Mouse (Mus musculus): Measurements from ENCODE around the gene Sh3bgrl2. TPM values are rescaled to one million over a fixed set of nuclear protein-coding genes. Genes with fewer than 3 reads are reported as not detected.

Sh3bgrl2 gene
- polyA plus RNA-seq, 1 experiment from 2014 or later, result 10.3 TPM

DNA sequence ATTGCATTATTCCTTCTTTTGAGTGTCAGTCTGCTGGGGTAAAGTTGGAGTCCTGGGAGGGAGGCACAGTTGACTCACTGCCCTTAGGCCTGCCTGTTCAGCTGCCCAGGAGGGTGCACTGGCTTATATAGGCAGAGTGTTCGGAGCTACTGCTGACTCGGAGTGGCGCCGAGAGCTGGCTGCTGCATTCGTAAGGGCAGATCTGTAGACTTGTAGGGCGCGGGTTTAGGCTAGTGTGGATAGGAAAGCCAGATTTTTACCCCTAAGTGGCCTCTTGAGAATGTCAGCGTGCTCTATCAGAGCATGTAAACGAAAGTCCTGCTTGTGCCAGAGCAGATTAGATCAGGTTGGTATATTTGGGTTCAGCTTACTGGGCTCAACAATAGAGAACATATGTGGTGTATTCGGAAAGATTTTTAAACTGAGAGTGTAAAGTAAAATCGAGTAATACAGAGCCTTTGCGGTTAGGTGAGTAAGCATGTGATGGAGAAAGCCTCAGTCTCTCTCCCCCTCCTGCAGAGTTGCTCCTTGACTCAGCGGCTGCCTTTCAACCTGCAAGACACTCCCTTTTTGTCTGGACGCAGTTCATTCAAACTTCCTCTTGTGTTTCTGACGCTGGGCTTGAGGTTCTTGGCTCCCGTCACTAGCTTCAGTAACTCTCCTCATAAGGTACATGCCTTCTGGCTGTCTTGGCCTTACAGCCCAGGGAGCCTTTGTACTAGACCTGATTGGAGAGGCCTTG, 15.9 kb downstream of the Sh3bgrl2 start:
- Histone ChIP-seq H3K27me3 (no peaks in the 10 kb centered on the region), H3K9ac (no peak overlapping the region), H3K4me3 (no peak overlapping the region), H3K4me2 (no peak overlapping the region), H3K27ac (replicated peaks) (no peak overlapping the region), H3K4me1 (replicated peaks) (peaks cover 9% of the 10 kb centered on the region; the same call in 1 of the 2 replicates), H3K36me3 (no peaks in the 10 kb centered on the region), H3K9me3 (no peaks in the 10 kb centered on the region)
- ATAC-seq (ENCODE audit: low FRiP score, low read depth), result no peak
- 50% methylated on average over 16 of the region's 16 CpGs for WGBS

- Histone ChIP-seq H3K36me3 (no peaks in the 10 kb centered on the region), H3K27ac (replicated peaks) (no peak overlapping the region), H3K4me2 (no peak overlapping the region), H3K9me3 (no peaks in the 10 kb centered on the region), H3K4me3 (no peak overlapping the region), H3K9ac (no peak overlapping the region), H3K4me1 (replicated peaks) (peaks cover 9% of the 10 kb centered on the region; the same call in 1 of the 2 replicates), H3K27me3 (no peaks in the 10 kb centered on the region)
- ATAC-seq (ENCODE audit: low FRiP score, low read depth), result peak; percentile 20; the same call in 1 of the 2 replicates
- 80% methylated on average over 13 of the region's 13 CpGs for WGBS
Measured at GRCm38 (mm10) chr9:83564934-83565652, 17.0 kb downstream of the Sh3bgrl2 start.

GRCm38 (mm10) chr9:83566141-83566540, 18.0 kb downstream of the Sh3bgrl2 start:
- Histone ChIP-seq H3K9me3 (no peaks in the 10 kb centered on the region), H3K9ac (no peak overlapping the region), H3K4me1 (replicated peaks) (peaks cover 9% of the 10 kb centered on the region; the same call in 1 of the 2 replicates), H3K27me3 (no peaks in the 10 kb centered on the region), H3K27ac (replicated peaks) (no peak overlapping the region), H3K4me2 (no peak overlapping the region), H3K4me3 (no peak overlapping the region), H3K36me3 (no peaks in the 10 kb centered on the region)
- WGBS, result 89% methylated on average over 6 of the region's 6 CpGs
- no peak for ATAC-seq (ENCODE audit: low FRiP score, low read depth)

DNA sequence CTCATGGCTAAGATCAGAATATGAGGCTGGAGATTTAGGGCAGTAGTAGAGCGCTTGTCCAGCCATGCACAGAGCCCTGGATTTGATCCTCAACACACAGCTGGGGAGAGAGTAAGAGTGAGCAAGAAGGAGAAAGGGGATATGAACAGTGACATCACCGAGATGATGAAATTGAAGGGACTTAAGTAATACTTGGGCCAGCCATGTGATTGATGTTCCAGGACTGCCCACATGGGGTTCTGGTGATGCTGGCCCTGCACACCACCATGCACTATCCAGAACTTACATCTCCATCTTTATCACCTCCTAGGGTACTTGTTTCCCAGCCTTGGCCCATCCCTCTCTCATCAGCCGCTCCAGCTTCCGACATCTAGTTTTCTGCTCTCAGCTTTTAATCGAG, 20.0 kb downstream of the Sh3bgrl2 start:
- H3K27me3 ChIP-seq, result no peaks in the 10 kb centered on the region
- H3K36me3 ChIP-seq, result no peaks in the 10 kb centered on the region
- ATAC-seq (ENCODE audit: low FRiP score, low read depth), result no peak
- no peaks in the 10 kb centered on the region for H3K9me3 ChIP-seq
- WGBS, result 93% methylated on average over 5 of the region's 5 CpGs
- H3K4me2 ChIP-seq, result no peak overlapping the region
- H3K4me1 ChIP-seq (replicated peaks), result peaks cover 9% of the 10 kb centered on the region; the same call in 1 of the 2 replicates
- H3K27ac ChIP-seq (replicated peaks), result no peak overlapping the region
- H3K4me3 ChIP-seq, result no peak overlapping the region
- H3K9ac ChIP-seq, result no peak overlapping the region

DNA sequence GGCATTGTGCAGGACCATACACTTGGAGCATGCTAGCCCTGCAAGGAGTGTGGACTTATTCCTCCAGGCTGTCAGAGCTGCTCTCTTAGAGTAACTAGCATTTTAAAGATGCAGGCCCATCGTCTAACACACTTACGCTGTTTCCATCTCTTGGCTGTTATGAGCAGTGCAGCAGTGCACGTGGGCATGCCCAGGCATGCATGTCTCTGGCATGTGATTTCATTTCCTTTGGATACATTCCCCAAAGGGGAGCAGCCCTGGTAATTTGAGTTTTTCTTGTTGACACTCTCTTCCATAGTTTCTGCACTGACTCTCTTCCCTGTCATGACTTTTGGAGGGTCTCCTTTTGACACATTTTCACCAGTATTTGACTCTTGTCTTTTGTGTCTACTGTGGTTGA, 20.8 kb downstream of the Sh3bgrl2 start:
- H3K4me1 ChIP-seq (replicated peaks), result peaks cover 6% of the 10 kb centered on the region; the same call in 1 of the 2 replicates
- no peaks in the 10 kb centered on the region for H3K9me3 ChIP-seq
- H3K36me3 ChIP-seq, result no peaks in the 10 kb centered on the region
- ATAC-seq (ENCODE audit: low FRiP score, low read depth), result no peak
- WGBS, result 72% methylated on average over 3 of the region's 3 CpGs
- no peak overlapping the region for H3K4me2 ChIP-seq
- no peaks in the 10 kb centered on the region for H3K27me3 ChIP-seq
- no peak overlapping the region for H3K9ac ChIP-seq
- H3K4me3 ChIP-seq, result no peak overlapping the region
- H3K27ac ChIP-seq (replicated peaks), result no peak overlapping the region

GRCm38 (mm10) chr9:83569898-83570297, 21.8 kb downstream of the Sh3bgrl2 start:
- 80% methylated on average over 7 of the region's 7 CpGs for WGBS
- no peak overlapping the region for H3K4me2 ChIP-seq
- H3K27me3 ChIP-seq, result no peaks in the 10 kb centered on the region
- H3K27ac ChIP-seq (replicated peaks), result no peak overlapping the region
- H3K9me3 ChIP-seq, result no peaks in the 10 kb centered on the region
- H3K9ac ChIP-seq, result no peak overlapping the region
- H3K36me3 ChIP-seq, result no peaks in the 10 kb centered on the region
- no peak for ATAC-seq (ENCODE audit: low FRiP score, low read depth)
- no peak overlapping the region for H3K4me3 ChIP-seq
- H3K4me1 ChIP-seq (replicated peaks), result no peaks in the 10 kb centered on the region

DNA sequence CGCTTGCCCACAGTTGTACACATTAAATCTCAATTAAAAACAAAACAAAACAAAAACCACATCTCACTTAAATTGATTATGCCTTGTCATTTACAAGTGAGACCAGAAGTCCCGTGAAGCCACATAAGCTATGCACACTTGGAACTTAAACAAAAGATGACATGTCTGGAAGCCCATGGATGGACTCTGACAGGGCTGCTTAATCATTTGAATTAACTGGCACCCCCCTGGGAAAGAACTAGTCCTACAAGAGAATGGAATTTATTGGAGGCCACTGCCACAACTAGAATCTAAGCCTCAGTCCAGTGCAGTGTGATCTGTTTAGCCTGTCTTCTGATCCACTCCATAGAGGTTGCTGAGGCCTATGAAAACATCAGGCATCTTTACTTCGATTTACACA, 23.2 kb downstream of the Sh3bgrl2 start:
- Histone ChIP-seq H3K27ac (replicated peaks) (no peak overlapping the region), H3K36me3 (no peaks in the 10 kb centered on the region), H3K4me3 (no peak overlapping the region), H3K4me1 (replicated peaks) (peaks cover 1% of the 10 kb centered on the region), H3K9ac (no peak overlapping the region), H3K9me3 (no peaks in the 10 kb centered on the region), H3K4me2 (no peak overlapping the region), H3K27me3 (no peaks in the 10 kb centered on the region)
- ATAC-seq (ENCODE audit: low FRiP score, low read depth), result no peak
- WGBS, result 50% methylated on average over 3 of the region's 3 CpGs

DNA sequence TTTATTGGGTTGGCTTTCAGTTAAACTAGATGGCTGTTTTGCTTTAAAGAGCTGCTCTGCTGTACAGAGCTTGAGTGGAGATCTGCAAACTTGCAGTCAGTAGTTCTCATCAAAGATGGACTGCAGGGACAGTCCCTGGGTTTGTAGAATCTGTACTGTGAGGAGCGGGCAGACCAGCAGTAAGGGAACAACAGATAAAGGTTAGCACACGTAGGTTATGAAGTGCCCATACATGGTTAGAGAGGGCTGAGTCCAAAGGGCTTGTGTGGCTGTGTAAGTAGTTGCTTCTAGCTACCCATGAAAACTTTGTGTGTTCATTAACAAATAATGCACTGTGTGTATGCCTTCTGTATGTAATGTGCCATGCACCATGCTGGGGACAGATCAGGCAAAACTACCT, 24.2 kb downstream of the Sh3bgrl2 start:
- Histone ChIP-seq H3K27ac (replicated peaks) (no peak overlapping the region), H3K9me3 (no peaks in the 10 kb centered on the region), H3K4me3 (no peak overlapping the region), H3K9ac (no peak overlapping the region), H3K4me1 (replicated peaks) (peaks cover 9% of the 10 kb centered on the region), H3K27me3 (no peaks in the 10 kb centered on the region), H3K4me2 (no peak overlapping the region), H3K36me3 (no peaks in the 10 kb centered on the region)
- WGBS, result 95% methylated on average over 2 of the region's 2 CpGs
- no peak for ATAC-seq (ENCODE audit: low FRiP score, low read depth)

- 67% methylated on average over 2 of the region's 2 CpGs for WGBS
- H3K27ac ChIP-seq (replicated peaks), result no peak overlapping the region
- H3K27me3 ChIP-seq, result no peaks in the 10 kb centered on the region
- no peaks in the 10 kb centered on the region for H3K9me3 ChIP-seq
- H3K36me3 ChIP-seq, result no peaks in the 10 kb centered on the region
- no peak for ATAC-seq (ENCODE audit: low FRiP score, low read depth)
- H3K9ac ChIP-seq, result no peak overlapping the region
- no peak overlapping the region for H3K4me2 ChIP-seq
- no peak overlapping the region for H3K4me3 ChIP-seq
- H3K4me1 ChIP-seq (replicated peaks), result peaks cover 9% of the 10 kb centered on the region
Measured at GRCm38 (mm10) chr9:83572870-83573269, 24.7 kb downstream of the Sh3bgrl2 start.

GRCm38 (mm10) chr9:83573588-83573987, 25.5 kb downstream of the Sh3bgrl2 start:
- peaks cover 9% of the 10 kb centered on the region for H3K4me1 ChIP-seq (replicated peaks)
- H3K36me3 ChIP-seq, result no peaks in the 10 kb centered on the region
- H3K4me2 ChIP-seq, result no peak overlapping the region
- no peaks in the 10 kb centered on the region for H3K9me3 ChIP-seq
- H3K9ac ChIP-seq, result no peak overlapping the region
- no peak overlapping the region for H3K4me3 ChIP-seq
- WGBS, result 76% methylated on average over 2 of the region's 2 CpGs
- no peaks in the 10 kb centered on the region for H3K27me3 ChIP-seq
- no peak overlapping the region for H3K27ac ChIP-seq (replicated peaks)
- no peak for ATAC-seq (ENCODE audit: low FRiP score, low read depth)

DNA sequence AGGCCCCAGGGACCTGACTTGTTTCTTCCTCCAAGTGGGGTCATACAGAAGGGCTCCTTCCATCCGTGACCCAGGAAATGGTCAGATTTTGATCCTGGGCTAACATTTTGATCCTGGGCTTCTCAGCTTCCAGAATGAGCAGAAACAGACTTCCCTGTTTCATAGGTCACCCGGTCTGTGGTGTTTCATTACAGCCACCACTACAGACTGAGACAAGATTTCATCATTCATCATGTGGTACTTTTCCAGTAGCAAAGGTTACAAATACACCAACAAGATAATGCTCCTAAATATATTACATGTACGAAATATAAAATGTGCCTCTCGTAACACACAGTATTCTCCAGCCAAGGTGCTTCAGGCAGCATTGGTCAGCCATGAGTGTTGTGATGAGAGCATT, 27.3 kb downstream of the Sh3bgrl2 start:
- peaks cover 9% of the 10 kb centered on the region for H3K4me1 ChIP-seq (replicated peaks)
- ATAC-seq (ENCODE audit: low FRiP score, low read depth), result no peak
- 92% methylated on average over 4 of the region's 4 CpGs for WGBS
- H3K4me2 ChIP-seq, result no peak overlapping the region
- no peak overlapping the region for H3K27ac ChIP-seq (replicated peaks)
- H3K9ac ChIP-seq, result no peak overlapping the region
- H3K27me3 ChIP-seq, result no peaks in the 10 kb centered on the region
- H3K4me3 ChIP-seq, result no peak overlapping the region
- no peaks in the 10 kb centered on the region for H3K36me3 ChIP-seq
- no peaks in the 10 kb centered on the region for H3K9me3 ChIP-seq

DNA sequence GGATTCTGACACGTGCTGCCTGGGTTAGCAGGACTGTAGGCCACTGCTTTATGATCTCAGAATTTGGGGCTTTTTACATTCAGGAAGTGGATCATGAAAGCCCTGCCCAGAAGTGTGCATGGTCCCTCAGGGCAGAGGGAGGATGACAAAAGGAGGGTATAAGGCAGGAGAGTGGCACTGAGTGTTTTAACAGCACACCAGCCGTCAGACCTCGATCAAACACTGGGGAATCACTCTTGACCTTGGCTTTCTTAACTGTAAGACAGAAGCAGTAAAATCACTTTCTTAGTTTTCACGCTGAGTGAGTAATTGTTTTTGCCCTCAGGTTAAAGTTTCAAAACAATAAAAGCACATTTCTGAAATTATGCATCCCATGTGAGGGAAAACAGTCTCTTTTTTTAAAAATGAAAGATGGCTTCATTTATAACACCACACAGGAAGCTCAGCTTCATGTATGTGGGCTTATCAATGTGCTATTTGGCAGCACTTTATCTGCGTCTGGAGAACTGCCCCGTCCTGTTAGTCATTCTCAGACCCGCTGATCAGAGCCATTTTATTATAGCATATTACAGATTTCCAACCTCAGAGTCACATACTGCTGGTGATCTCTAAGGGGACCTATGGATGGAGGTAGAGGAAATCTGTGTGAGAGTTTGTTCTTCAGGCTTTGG, 28.0 kb downstream of the Sh3bgrl2 start:
- Histone ChIP-seq H3K27me3 (no peaks in the 10 kb centered on the region), H3K36me3 (no peaks in the 10 kb centered on the region), H3K4me3 (no peak overlapping the region), H3K4me1 (replicated peaks) (peaks cover 9% of the 10 kb centered on the region), H3K27ac (replicated peaks) (no peak overlapping the region), H3K9me3 (no peaks in the 10 kb centered on the region), H3K4me2 (no peak overlapping the region), H3K9ac (no peak overlapping the region)
- ATAC-seq (ENCODE audit: low FRiP score, low read depth), result no peak
- WGBS, result 69% methylated on average over 7 of the region's 7 CpGs

Measured in hindbrain, embryonic 15.5 days (tissue).